Mouse (Mus musculus) forebrain, embryonic 12.5 days (tissue): ENCODE results near the gene Plxna2. TPM values are rescaled to one million over a fixed set of nuclear protein-coding genes. Genes with fewer than 3 reads are reported as not detected.

ENCODE experiments used
- ATAC-seq: fragments of 200-750 bp; cut with Nextera tagmentation; 2 replicates; pipeline ENCODE4 v1.8.0; 2017; ENCODE audit warnings: moderate TSS enrichment; ENCODE audit not compliant: low FRiP score
- H3K27ac ChIP-seq: fragments of 300-500 bp; sonication (generic); 2 replicates; pipeline ENCODE4 v1.5.1; 2016; ENCODE audit warnings: mild to moderate bottlenecking
- H3K27me3 ChIP-seq: fragments of 300-500 bp; sonication (generic); 2 replicates; pipeline ENCODE4 v1.6.1; 2016; ENCODE audit warnings: mild to moderate bottlenecking
- H3K36me3 ChIP-seq: fragments of 300-500 bp; sonication (generic); replicated peaks from 2 replicates; pipeline ENCODE4 v1.6.1; 2016; ENCODE audit warnings: mild to moderate bottlenecking
- H3K4me1 ChIP-seq: fragments of 300-500 bp; sonication (generic); 2 replicates; pipeline ENCODE4 v1.6.1; 2016
- H3K4me2 ChIP-seq: fragments of 300-500 bp; sonication (generic); 2 replicates; pipeline ENCODE4 v1.6.1; 2016; ENCODE audit warnings: mild to moderate bottlenecking, moderate library complexity
- H3K4me3 ChIP-seq: fragments of 300-500 bp; sonication (generic); replicated peaks from 2 replicates; pipeline ENCODE4 v1.5.1; 2016; ENCODE audit warnings: mild to moderate bottlenecking
- H3K9ac ChIP-seq: fragments of 300-500 bp; sonication (generic); 2 replicates; pipeline ENCODE4 v1.6.1; 2016; ENCODE audit warnings: mild to moderate bottlenecking
- H3K9me3 ChIP-seq: fragments of 300-500 bp; sonication (generic); 2 replicates; pipeline ENCODE4 v1.6.1; 2016
- WGBS: fragments of 180-500 bp; shearing (Covaris S2); methylation state at CpG from one replicate; pipeline ENCODE4 v1.1.7; 2016; 5-methylcytosine and 5-hydroxymethylcytosine counted together
- polyA plus RNA-seq: library from polyadenylated mRNA; unstranded; fragments of >200 nt; fragmentation: Nextera tagmentation; extraction: Ambion mirVana; gene quantifications from 2 replicates; pipeline ENCODE4 v1.2.1, GENCODE M21; 2016

The Plxna2 gene
- 34.0 and 42.6 TPM in 2 replicates for polyA plus RNA-seq

DNA sequence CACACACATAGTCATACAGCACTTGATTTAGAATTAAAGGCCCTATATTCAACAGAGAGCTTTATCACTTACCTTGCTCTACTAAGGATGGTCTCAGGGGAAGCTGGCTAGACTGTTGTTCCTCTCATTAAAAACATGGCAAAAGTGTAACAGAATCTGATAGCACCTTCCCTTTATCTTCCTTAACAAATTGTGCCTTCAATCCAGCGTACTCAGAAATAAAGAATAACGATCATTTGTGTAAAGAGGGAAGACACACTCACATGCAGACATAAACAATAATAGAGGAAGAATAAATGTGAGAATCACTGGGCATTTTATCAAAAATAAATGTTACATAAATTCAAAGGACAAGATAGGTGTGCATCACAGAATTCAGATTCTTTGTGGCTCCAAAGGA is at the start of gene Plxna2:
Gene Plxna2, plus strand, starts transcription at position 301 of the 400 bp plus-strand sequence.
- 87% methylated on average over 2 of the region's 2 CpGs for WGBS
- Histone ChIP-seq H3K27me3 (no peaks in the 10 kb centered on the region), H3K4me1 (peaks cover 50% of the 10 kb centered on the region), H3K9ac (no peak within 1 kb of the TSS), H3K27ac (peak within 1 kb of the TSS; percentile 92), H3K9me3 (no peaks in the 10 kb centered on the region), H3K4me3 (peak within 1 kb of the TSS; percentile 89), H3K36me3 (no peaks in the 10 kb centered on the region), H3K4me2 (peak within 1 kb of the TSS; percentile 80)
- no peak for ATAC-seq

DNA sequence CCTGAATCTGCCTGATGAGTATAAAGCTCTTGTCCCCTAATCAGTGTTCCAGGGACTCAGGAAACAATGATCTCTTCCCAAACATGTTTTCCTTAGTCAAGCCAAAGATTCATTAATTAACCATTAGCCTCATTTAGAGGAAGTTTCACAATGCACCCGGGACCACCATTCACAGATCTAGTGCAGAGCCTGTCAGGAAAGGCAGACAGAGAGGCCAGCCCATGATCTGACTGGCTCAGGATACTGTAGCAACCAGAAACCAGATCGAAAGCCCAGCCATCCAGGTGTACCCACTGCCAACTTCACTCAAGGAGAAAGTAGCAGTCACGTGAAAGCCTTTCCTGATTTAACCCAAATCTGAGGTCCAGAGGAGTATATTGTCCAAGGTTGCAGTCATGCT is 44.1 kb upstream of the Plxna2 start:
- Histone ChIP-seq H3K4me2 (no peak overlapping the region), H3K4me3 (no peak overlapping the region), H3K9me3 (no peaks in the 10 kb centered on the region), H3K9ac (no peak overlapping the region), H3K4me1 (peaks cover 7% of the 10 kb centered on the region; the same call in 1 of the 2 replicates), H3K36me3 (no peaks in the 10 kb centered on the region), H3K27ac (no peak overlapping the region), H3K27me3 (no peaks in the 10 kb centered on the region)
- ATAC-seq = no peak
- WGBS = 50% methylated on average over 3 of the region's 3 CpGs

DNA sequence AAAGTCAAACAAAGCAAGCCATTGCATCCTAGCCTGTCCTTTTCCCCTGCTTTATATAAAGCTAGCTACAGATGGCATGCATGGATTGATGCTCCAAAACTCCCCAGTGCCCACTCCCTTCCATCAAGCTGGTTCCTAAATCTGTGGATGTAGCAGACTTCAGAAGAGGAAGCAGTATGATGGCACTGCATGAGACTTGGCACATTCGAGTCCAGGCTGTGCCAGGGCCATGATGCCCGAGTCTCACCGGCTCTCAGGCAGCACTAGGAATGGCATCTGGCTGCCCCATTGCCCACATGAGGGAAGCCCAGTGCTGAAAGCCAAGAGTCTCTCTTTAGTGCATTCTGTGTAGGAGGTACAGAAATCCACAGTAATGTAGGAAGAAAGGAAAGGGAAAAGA is 39.7 kb upstream of the Plxna2 start:
- Histone ChIP-seq H3K4me1 (peaks cover 7% of the 10 kb centered on the region; the same call in 1 of the 2 replicates), H3K4me3 (no peak overlapping the region), H3K27me3 (no peaks in the 10 kb centered on the region), H3K27ac (no peak overlapping the region), H3K4me2 (no peak overlapping the region), H3K9ac (no peak overlapping the region), H3K36me3 (no peaks in the 10 kb centered on the region), H3K9me3 (no peaks in the 10 kb centered on the region)
- whole genome bisulfite sequencing = 92% methylated on average over 3 of the region's 3 CpGs
- ATAC-seq = no peak

DNA sequence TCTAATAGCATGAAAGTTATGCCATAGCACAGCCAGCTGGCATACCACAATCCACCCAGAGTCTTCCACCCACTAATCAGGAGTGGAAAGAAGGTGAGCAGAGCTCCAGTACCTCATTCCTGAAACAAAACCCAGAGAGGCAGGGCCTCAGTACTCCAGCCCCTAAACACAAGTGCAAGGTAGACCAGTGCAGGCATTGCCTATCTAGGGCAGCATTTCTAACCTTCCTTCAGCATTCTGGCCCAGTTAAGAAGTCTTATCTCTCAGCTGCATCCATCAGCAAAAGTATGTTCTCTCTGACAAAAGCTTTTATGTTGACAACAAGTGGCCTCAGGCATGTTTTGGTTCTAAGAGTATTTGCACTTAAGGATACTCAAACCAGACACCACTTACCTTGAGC is 37.5 kb upstream of the Plxna2 start:
- no peak overlapping the region for H3K27ac ChIP-seq
- H3K4me2 ChIP-seq = no peak overlapping the region
- no peaks in the 10 kb centered on the region for H3K9me3 ChIP-seq
- no peaks in the 10 kb centered on the region for H3K4me1 ChIP-seq
- no peaks in the 10 kb centered on the region for H3K36me3 ChIP-seq
- no peak overlapping the region for H3K9ac ChIP-seq
- ATAC-seq = no peak
- no peaks in the 10 kb centered on the region for H3K27me3 ChIP-seq
- no peak overlapping the region for H3K4me3 ChIP-seq

DNA sequence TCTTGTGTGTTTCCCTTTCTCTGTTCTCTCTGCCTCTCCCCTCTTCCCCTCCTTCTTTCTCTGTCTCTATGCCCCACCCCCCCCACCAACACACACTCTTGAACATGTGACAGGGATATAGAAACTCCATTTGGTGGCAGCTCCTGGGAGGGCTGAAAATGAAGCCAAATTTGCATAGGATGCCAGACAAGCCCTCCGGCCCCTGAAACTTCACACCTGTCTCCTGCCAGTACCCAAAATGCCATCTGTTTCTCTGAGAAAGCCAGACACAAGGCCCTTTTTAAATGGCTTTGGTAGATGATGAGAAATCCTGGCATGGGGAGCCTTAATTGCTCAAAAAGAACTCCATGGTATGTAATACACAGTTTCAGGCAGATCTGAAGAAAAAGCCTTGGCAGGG is 31.3 kb upstream of the Plxna2 start:
- no peak overlapping the region for H3K9ac ChIP-seq
- no peak overlapping the region for H3K4me2 ChIP-seq
- peak overlapping the region; percentile 63; the same call in 1 of the 2 replicates for H3K27ac ChIP-seq
- no peaks in the 10 kb centered on the region for H3K36me3 ChIP-seq
- peak; percentile 73; the same call in 1 of the 2 replicates for ATAC-seq
- H3K4me1 ChIP-seq = peaks cover 17% of the 10 kb centered on the region
- no peaks in the 10 kb centered on the region for H3K9me3 ChIP-seq
- H3K27me3 ChIP-seq = no peaks in the 10 kb centered on the region
- 68% methylated on average over 1 of the region's 1 CpGs for WGBS
- H3K4me3 ChIP-seq = no peak overlapping the region

DNA sequence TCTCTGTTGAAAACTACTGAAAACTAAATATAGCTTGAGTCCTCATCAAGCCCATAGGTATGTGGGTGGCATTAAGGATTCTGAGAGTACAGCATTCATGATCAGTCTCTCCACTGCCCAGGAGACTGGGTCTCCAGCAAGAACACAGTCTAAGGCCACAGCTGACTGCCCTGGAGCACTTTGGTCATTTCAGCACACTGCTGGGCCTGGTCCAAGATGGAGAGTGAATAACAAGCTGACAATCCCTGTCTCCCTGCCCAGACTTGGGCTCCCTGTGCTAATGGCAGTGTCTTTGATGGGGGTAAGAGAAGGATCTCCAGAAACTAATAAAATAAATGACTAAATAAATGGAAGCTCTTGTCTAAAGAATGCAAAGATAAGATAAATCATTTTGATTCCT is 30.5 kb upstream of the Plxna2 start:
- H3K4me3 ChIP-seq = no peak overlapping the region
- 0 out of 2 replicates have a peak, but pooled peaks have one; percentile 32 for ATAC-seq
- no peak overlapping the region for H3K9ac ChIP-seq
- H3K4me2 ChIP-seq = no peak overlapping the region
- peaks cover 17% of the 10 kb centered on the region for H3K4me1 ChIP-seq
- H3K36me3 ChIP-seq = no peaks in the 10 kb centered on the region
- H3K27ac ChIP-seq = peak overlapping the region; percentile 63; the same call in 1 of the 2 replicates
- H3K27me3 ChIP-seq = no peaks in the 10 kb centered on the region
- H3K9me3 ChIP-seq = no peaks in the 10 kb centered on the region

DNA sequence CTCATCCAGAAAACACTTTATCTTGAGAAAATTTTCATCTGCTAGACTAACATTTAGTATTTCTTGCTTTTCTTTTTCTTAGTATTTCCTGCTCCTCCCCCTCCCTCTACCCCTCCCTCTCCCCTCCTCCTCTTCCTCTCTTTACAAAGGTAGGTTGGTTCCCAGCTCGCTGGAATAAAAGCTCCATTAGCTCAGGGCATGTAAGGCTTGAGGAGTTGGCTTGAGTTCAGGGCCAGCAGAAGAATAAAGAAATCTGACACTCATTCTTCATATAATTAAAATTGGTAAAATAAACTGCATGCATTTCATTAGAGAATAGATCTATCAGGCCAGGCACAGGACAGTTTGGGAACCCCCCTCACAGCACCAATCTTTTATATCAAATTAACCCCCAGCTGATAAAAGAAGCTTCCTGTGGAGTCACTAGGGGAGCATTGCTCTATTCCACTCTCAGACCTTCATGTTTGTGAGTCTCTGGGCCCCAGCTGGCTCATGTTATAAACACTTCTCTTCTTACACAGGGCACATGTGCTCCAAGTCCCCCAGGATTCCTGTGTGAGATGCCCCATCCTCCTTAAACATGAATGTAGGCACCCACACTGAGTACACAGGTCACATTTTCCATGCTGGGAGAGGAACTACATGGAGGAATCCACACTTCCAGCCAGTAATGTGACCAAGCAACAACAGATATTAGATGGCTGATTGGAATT is 29.9 kb upstream of the Plxna2 start:
- H3K9me3 ChIP-seq = no peaks in the 10 kb centered on the region
- no peak overlapping the region for H3K4me3 ChIP-seq
- H3K4me1 ChIP-seq = peaks cover 17% of the 10 kb centered on the region
- no peaks in the 10 kb centered on the region for H3K36me3 ChIP-seq
- no peak overlapping the region for H3K9ac ChIP-seq
- no peak for ATAC-seq
- peak overlapping the region; percentile 26; the same call in 1 of the 2 replicates for H3K27ac ChIP-seq
- H3K4me2 ChIP-seq = no peak overlapping the region
- no peaks in the 10 kb centered on the region for H3K27me3 ChIP-seq
- 5% methylated on average over 1 of the region's 1 CpGs for WGBS

DNA sequence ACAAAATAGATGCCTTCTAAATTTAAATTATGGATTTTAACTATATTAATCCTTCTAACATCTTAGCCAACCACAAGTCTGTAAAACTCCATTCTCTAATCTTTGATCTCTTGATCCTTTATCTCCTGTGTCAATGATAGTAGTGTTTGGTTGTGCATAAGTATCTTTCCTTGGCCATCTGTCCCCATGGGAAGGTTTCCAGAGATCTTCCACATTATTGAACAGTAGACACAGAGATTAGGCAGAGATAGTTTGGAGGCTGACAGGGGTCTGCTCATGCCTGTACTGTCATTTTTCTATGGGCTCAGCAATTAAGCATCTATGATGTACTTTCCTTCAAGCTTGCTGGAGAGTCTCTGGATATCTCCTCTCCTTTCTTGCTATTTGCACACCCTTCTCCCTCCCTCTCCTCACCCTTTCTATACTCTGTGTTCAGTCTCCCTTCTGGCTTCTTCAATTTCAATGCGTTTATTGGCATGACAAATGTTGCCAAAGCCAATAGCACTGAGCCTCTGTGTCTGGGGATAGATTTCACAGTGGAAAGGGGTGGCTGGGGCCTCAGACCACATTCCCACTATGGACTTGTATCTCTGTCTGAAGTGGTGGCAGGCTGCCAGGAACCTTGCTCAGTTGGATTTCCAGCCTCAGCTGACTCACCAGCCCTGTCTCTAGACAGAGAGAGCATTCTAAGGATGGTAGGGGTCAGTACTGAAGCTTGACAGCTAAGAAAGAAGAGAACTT is 29.1 kb upstream of the Plxna2 start:
- no peak for ATAC-seq
- Histone ChIP-seq H3K27ac (0 out of 2 replicates have a peak overlapping the region, but pooled peaks have one; percentile 2), H3K36me3 (no peaks in the 10 kb centered on the region), H3K4me1 (peaks cover 17% of the 10 kb centered on the region), H3K9ac (no peak overlapping the region), H3K9me3 (no peaks in the 10 kb centered on the region), H3K27me3 (no peaks in the 10 kb centered on the region), H3K4me2 (no peak overlapping the region), H3K4me3 (no peak overlapping the region)
- WGBS = 83% methylated on average over 1 of the region's 1 CpGs

DNA sequence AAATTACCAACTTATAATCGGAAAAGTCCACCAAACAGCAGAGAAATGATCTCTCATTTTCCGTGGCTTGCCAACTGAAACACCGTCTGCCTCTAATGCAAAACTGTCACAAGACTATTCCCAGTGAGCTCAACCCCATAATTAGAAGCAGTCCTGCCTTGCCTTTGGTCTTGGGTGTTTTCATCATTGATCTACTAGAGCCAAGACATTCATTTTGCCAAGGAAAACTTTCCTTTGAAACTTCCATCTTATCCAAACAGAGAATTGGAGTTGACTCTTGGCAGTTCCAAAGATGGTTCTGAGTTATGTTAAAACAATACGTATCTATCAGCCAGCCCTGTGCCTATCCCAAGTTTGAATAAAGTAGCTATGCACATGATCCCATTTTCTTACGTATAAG is 24.9 kb upstream of the Plxna2 start:
- Histone ChIP-seq H3K4me3 (no peak overlapping the region), H3K27me3 (no peaks in the 10 kb centered on the region), H3K9ac (no peak overlapping the region), H3K4me1 (peaks cover 10% of the 10 kb centered on the region), H3K4me2 (no peak overlapping the region), H3K27ac (no peak overlapping the region), H3K9me3 (no peaks in the 10 kb centered on the region), H3K36me3 (no peaks in the 10 kb centered on the region)
- 80% methylated on average over 5 of the region's 5 CpGs for WGBS
- no peak for ATAC-seq

DNA sequence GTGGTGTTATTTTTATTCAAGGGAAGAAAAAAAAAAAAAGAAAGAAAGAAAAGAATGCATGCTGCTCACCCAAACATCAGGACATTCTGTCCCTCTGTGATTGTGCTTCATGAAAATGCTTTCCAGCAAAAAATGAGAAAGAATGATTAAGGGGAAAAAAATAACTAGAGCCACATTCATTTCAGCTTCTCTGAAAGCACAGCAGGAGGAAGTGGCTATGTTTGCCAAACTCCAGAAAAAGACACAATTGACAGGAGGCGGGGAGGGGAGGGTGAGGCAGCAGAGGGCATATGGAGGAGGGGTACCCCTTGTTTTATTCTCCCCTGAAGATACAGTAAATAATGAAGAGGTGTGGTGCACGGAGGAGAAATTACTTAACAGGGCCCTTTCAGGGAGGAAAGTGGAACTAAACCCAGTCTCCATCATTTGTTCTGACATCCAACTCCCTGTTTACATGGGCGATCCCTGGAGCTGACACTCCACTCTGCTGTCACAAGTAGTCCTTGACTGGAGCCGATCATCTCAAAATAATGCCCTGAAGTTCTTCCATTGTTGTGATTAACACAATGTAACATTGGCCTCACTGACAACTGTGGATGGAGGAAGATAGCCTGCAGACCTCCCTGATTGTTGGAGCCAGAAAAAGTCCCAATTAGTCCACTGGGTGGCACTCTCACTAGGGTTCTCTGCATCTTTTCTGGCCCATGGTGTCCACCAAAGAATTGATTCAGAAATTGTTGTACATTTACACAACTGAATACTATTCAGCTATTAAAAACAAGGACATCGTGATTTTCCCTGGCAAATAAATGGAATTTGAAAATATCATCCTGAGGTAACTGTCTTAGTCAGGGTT is 10.4 kb upstream of the Plxna2 start:
- no peaks in the 10 kb centered on the region for H3K9me3 ChIP-seq

DNA sequence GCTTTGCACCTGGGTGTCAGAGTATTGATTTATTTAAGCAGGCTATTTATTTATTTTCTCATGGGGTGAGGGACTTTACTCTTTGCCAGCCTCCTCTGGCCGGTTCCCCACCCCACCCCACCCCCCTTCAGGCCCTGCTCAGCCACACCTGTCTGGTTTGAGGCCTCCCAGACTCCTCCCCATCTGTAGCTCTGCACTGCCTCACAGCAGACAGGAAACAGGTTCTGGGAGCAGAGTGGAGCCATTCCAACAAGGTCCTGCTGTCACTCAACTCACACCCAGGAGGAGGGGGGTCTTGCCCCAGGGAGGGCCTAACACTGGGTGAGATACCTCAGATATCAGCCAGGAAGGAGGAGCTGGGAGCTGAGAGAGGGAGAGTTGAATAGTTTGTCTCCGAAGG is 7.5 kb upstream of the Plxna2 start:
- WGBS = 4% methylated on average over 2 of the region's 2 CpGs
- peak; percentile 40; the same call in 1 of the 2 replicates for ATAC-seq
- H3K27ac ChIP-seq = peak overlapping the region; percentile 50

More for the DNA sequence above, 10.4 kb upstream of the Plxna2 start:
- H3K36me3 ChIP-seq = no peaks in the 10 kb centered on the region
- H3K9ac ChIP-seq = no peak overlapping the region
- H3K4me1 ChIP-seq = peaks cover 17% of the 10 kb centered on the region; the same call in 1 of the 2 replicates
- no peak overlapping the region for H3K27ac ChIP-seq
- ATAC-seq = no peak
- H3K4me2 ChIP-seq = no peak overlapping the region
- WGBS = 61% methylated on average over 5 of the region's 5 CpGs
- H3K4me3 ChIP-seq = no peak overlapping the region
- H3K27me3 ChIP-seq = no peaks in the 10 kb centered on the region

DNA sequence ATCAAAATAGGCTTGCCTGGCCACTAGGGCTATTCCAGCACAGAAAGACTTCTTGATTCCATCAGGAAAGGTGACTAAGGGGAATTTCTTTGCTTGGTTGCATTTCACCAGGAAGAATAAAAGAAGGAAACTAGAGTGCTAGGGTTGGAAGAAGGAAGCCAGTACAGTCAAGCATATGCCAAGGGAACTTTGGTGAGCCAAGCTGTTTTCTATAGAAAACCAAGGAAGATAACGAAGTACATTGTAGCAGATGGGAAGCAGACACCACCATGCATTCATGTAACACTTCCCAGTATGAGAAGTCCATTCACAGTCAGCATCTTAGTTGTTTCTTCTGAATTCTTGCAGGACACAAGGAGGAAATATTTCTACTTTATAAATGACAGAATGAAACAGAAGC is 5.4 kb upstream of the Plxna2 start:
- no peak for ATAC-seq
- H3K36me3 ChIP-seq = no peaks in the 10 kb centered on the region
- peaks cover 32% of the 10 kb centered on the region for H3K4me1 ChIP-seq
- no peak overlapping the region for H3K27ac ChIP-seq
- 65% methylated on average over 1 of the region's 1 CpGs for WGBS
- no peaks in the 10 kb centered on the region for H3K27me3 ChIP-seq
- H3K4me3 ChIP-seq = no peak overlapping the region
- H3K9me3 ChIP-seq = no peaks in the 10 kb centered on the region
- H3K4me2 ChIP-seq = no peak overlapping the region
- H3K9ac ChIP-seq = no peak overlapping the region

More for the DNA sequence above, 7.5 kb upstream of the Plxna2 start:
- Histone ChIP-seq H3K4me1 (peaks cover 31% of the 10 kb centered on the region), H3K9ac (no peak overlapping the region), H3K9me3 (no peaks in the 10 kb centered on the region), H3K27me3 (no peaks in the 10 kb centered on the region), H3K4me3 (no peak overlapping the region), H3K36me3 (no peaks in the 10 kb centered on the region), H3K4me2 (no peak overlapping the region)
